Mouse (Mus musculus) mouse trophoblast stem cell (cell line): ENCODE measurements at regions not wholly inside any gene's neighbourhood (a gene's known extent, or its start where the extent isn't known, plus 50 kb on each side); places are given as distances from the start of the nearest gene placed in this dataset.

ENCODE experiments used
- in situ Hi-C, 2 experiments: fragments of 300-500 bp; cut with MseI, MboI; formaldehyde crosslinking; loops; 2 replicates in 1 of 2; 3 replicates in 1 of 2; pipeline ENCODE4 v1.15.1; 2025

GRCm38 (mm10) chr13:43909933-43910332 lies 125.4 kb downstream of the Cd83 start:
- in situ Hi-C loops, result no loop called here

GRCm38 (mm10) chr13:43913476-43913875 lies 128.9 kb downstream of the Cd83 start:
- in situ Hi-C loops, result no loop called here

GRCm38 (mm10) chr13:43919781-43920420 lies 135.3 kb downstream of the Cd83 start:
- in situ Hi-C loops, result no loop called here

GRCm38 (mm10) chr13:43930081-43930981 lies 145.8 kb downstream of the Cd83 start:
- in situ Hi-C loops, result no loop called here

- in situ Hi-C loops, result no loop called here
Measured at GRCm38 (mm10) chr13:43932946-43933345, 148.4 kb downstream of the Cd83 start.

GRCm38 (mm10) chr13:43935284-43935683 lies 150.7 kb downstream of the Cd83 start:
- in situ Hi-C loops, result no loop called here

GRCm38 (mm10) chr13:43936504-43936903 lies 151.9 kb downstream of the Cd83 start:
- in situ Hi-C loops, result no loop called here

GRCm38 (mm10) chr13:43938611-43939010 lies 154.0 kb downstream of the Cd83 start:
- in situ Hi-C loops, result no loop called here

GRCm38 (mm10) chr13:43939375-43939774 lies 154.8 kb downstream of the Cd83 start:
- in situ Hi-C loops, result no loop called here

- in situ Hi-C loops, result no loop called here
Measured at GRCm38 (mm10) chr13:43941731-43942130, 157.2 kb downstream of the Cd83 start.

- in situ Hi-C loops, result no loop called here
Measured at GRCm38 (mm10) chr13:43948606-43949005, 164.0 kb downstream of the Cd83 start.

GRCm38 (mm10) chr13:43949740-43950643 lies 165.4 kb downstream of the Cd83 start:
- in situ Hi-C loops, result no loop called here

- in situ Hi-C loops, result no loop called here
Measured at GRCm38 (mm10) chr13:43952491-43952890, 167.9 kb downstream of the Cd83 start.

- in situ Hi-C loops, result no loop called here
Measured at GRCm38 (mm10) chr13:43952972-43953592, 168.5 kb downstream of the Cd83 start.

GRCm38 (mm10) chr13:43954714-43955393 lies 170.3 kb downstream of the Cd83 start:
- in situ Hi-C loops, result no loop called here

GRCm38 (mm10) chr13:43957046-43957445 lies 172.5 kb downstream of the Cd83 start:
- in situ Hi-C loops, result no loop called here

GRCm38 (mm10) chr13:43959121-43959572 lies 174.6 kb downstream of the Cd83 start:
- in situ Hi-C loops, result no loop called here

GRCm38 (mm10) chr13:43961047-43961690 lies 176.6 kb downstream of the Cd83 start:
- in situ Hi-C loops, result no loop called here

GRCm38 (mm10) chr13:43961987-43962386 lies 177.4 kb downstream of the Cd83 start:
- in situ Hi-C loops, result no loop called here

GRCm38 (mm10) chr13:43963321-43963720 lies 178.7 kb downstream of the Cd83 start:
- in situ Hi-C loops, result no loop called here
